Mouse (Mus musculus) Patski (cell line): ENCODE measurements at regions not wholly inside any gene's neighbourhood (a gene's known extent, or its start where the extent isn't known, plus 50 kb on each side); places are given as distances from the start of the nearest gene placed in this dataset.

ENCODE experiments used
- ATAC-seq: fragments of 100-300 bp; one replicate; pipeline ENCODE4 v1.8.0; 2021
- CTCF ChIA-PET: fragments of 350-600 bp; sonication (Branson Sonifier 250); formaldehyde crosslinking; loops from one replicate; lab custom pipeline; 2022; ENCODE audit warnings: inconsistent platforms; lab: Charles Lee
- POLR2A ChIA-PET: fragments of 350-600 bp; sonication (Branson Sonifier 250); formaldehyde crosslinking; loops from one replicate; lab custom pipeline; 2022; ENCODE audit warnings: antibody characterized with exemption, inconsistent platforms; lab: Charles Lee
- DNase-seq: peaks from one replicate; pipeline ENCODE4 v3.0.0-alpha.2; 2011; ENCODE audit warnings: low read depth, low spot score
- H3K27me3 ChIP-seq: fragments of 371-371 bp; one replicate; pipeline ENCODE4 v1.5.1; 2021
- CTCF ChIP-seq: fragments of 100-300 bp; IDR thresholded peaks from one replicate; pipeline ENCODE4 v1.5.1; 2021
- in situ Hi-C: fragments of 300-500 bp; cut with MboI; formaldehyde crosslinking; loops from 3 replicates; pipeline ENCODE4 v1.11.1; 2018; ENCODE audit warnings: low pct_unique_long_range_greater_than_20kb, mixed read lengths

DNA sequence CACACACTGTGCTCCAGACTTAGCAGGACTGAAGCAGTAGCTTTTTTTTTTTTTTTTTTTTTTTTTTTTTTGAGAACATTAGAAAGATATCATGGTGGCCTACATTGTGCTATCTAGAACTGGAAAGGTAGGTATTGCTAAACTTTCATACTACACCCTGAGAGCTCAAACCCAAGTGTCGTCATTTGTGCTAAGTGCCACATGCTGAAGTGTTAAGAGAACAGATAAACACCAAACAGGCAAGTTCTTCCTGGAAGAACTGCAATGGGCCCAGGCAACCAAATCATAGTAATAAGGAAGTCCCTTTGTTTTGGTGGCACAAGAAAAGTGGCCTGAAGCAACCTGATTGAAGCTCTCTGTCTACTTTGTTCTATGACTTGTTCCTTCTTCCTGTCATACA, 76.6 kb downstream of the Arrdc3 start:
- CTCF ChIA-PET: interaction anchor here (1.2 to 1.5 kb wide), 2 partner anchors 8 to 17 kb away, joined by 3 read pairs; no protein-coding TSS in a partner anchor
- in situ Hi-C loops: no loop called here
- H3K27me3 ChIP-seq: no peaks in the 10 kb centered on the region
- no peak for DNase-seq
- ATAC-seq: no peak
- TF ChIP-seq CTCF: no peak
- POLR2A ChIA-PET: no interaction called here

DNA sequence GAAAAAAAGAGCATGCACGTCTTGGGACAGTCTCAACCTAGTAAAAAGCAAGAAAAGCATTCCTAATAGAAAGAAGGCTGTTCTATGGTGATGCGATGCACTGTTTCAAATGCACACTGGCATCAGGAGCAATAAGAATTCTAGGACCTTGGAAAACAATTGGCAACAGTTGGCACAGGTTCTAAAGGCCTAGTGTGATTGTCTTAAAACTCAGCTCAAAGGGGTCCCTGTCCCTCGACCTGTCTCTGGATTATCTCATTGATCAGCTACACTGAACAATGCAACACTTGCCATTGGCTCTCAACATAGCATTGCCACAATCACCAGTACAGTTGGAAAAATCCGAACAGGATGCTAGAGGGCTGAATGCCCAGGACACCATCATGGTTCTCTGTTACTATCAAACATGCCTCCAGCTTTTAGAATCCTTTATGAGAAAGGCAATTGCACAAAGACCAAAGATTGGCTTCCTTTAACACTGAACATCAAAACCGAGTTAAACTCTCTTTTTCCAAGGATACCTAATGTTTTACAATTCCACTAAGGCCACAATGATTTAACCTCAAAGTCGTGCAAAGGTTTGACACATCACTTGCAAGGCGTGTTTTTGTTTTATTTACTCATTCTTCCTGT, 78.9 kb downstream of the Arrdc3 start:
- POLR2A ChIA-PET: interaction anchor here (0.7 kb wide), 1 partner anchor 10 kb away, joined by 4 read pairs; no protein-coding TSS in a partner anchor
- in situ Hi-C loops: no loop called here
- no peak for TF ChIP-seq CTCF
- no peaks in the 10 kb centered on the region for H3K27me3 ChIP-seq
- CTCF ChIA-PET: interaction anchor here (0.7 to 1.0 kb wide), 2 partner anchors 9 to 10 kb away, joined by 3 read pairs; no protein-coding TSS in a partner anchor
- ATAC-seq (no peak), DNase-seq (no peak)

DNA sequence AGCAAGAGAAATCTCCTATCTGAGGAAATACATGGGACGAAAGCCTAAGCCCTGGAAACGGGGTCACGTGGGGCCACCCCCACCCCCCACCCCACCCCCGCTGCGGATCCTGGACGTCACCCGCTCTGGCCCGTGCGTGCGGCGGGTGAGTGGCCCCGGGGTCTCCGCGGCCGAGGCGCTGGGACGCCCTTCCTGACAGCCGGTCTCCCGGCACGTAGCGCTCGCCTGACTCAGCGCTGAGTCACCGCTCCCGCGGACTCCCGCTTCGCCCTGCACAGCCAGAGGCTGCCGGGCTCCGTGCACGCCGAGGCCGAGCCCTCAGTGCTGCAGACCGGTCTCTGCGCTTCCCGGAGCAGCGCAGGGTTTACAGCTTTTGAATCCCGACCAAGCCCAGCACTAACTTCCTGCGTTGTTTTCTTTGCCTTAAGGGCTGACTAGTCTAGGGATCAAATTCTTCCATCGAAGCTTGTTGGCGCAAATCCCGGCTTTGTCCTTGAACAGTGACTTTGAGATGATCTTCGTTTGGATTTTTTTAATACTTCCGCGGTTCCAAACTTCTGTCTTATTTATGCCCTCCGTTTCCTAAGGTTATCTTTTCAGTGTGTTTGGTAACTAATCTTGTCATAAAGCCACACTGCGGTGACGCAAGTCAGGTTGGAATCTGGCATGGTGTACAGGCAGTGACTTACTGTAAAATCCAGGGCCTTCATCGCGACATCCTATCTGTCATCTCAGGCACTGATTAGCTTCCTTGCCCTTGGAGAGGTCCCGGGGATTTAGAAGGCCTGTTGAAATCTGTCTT, 79.8 kb downstream of the Arrdc3 start:
- CTCF ChIA-PET: interaction anchor here (1.1 to 1.6 kb wide), 2 partner anchors 10 to 76 kb away, joined by 3 read pairs; no protein-coding TSS in a partner anchor
- POLR2A ChIA-PET: interaction anchor here (1.1 to 1.4 kb wide), 2 partner anchors 25 to 77 kb away, joined by 3 to 4 read pairs; no protein-coding TSS in a partner anchor
- in situ Hi-C loops: no loop called here
- no peaks in the 10 kb centered on the region for H3K27me3 ChIP-seq
- DNase-seq: peak; percentile 53
- TF ChIP-seq CTCF: no peak
- peak; percentile 100 for ATAC-seq

- no peak for TF ChIP-seq CTCF
- ATAC-seq: no peak
- ChIA-PET CTCF (interaction anchor here (1.1 to 1.6 kb wide), 2 partner anchors 10 to 76 kb away, joined by 3 read pairs; no protein-coding TSS in a partner anchor), POLR2A (interaction anchor here (1.1 to 1.4 kb wide), 2 partner anchors 24 to 78 kb away, joined by 3 to 4 read pairs; no protein-coding TSS in a partner anchor)
- DNase-seq: no peak
- in situ Hi-C loops: no loop called here
- no peaks in the 10 kb centered on the region for H3K27me3 ChIP-seq
These were observed 80.4 kb downstream of the Arrdc3 start for GRCm38 (mm10) chr13:80963591-80963940.

GRCm38 (mm10) chr13:80971664-80972063, 88.5 kb downstream of the Arrdc3 start:
- peak; percentile 86 for ATAC-seq
- no peak for DNase-seq
- in situ Hi-C loops: no loop called here

DNA sequence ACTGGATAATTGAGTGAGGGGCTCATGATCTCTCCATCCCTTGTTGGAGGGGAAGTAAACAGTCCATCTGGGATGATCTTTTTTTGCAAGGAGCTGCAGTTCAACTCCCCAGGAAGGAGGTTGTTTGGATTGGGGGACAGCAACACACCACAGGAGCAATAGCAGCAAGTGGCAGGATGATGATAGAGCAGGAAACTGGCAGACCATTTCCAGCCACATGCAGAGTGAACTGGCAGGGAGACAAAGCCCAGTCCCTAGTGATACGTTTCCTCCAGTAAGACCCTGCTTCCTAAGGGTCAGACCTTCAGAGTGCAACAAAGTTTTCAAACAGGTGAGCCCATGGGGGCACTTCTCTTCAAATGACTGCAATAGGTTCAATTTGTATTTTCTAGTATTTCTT, 91.2 kb downstream of the Arrdc3 start:
- CTCF ChIA-PET: interaction anchor here (1.4 kb wide), 1 partner anchor 9 kb away, joined by 3 read pairs; no protein-coding TSS in a partner anchor
- DNase-seq (no peak), ATAC-seq (no peak)
- POLR2A ChIA-PET: interaction anchor here (0.6 kb wide), 1 partner anchor 9 kb away, joined by 3 read pairs; no protein-coding TSS in a partner anchor
- in situ Hi-C loops: no loop called here
- no peak for TF ChIP-seq CTCF
- no peaks in the 10 kb centered on the region for H3K27me3 ChIP-seq

More at GRCm38 (mm10) chr13:80971664-80972063, 88.5 kb downstream of the Arrdc3 start:
- CTCF ChIA-PET: interaction anchor here (1.0 kb wide), 1 partner anchor 31 kb away, joined by 5 read pairs; no protein-coding TSS in a partner anchor
- POLR2A ChIA-PET: interaction anchor here (0.8 kb wide), 1 partner anchor 85 kb away, joined by 3 read pairs; no protein-coding TSS in a partner anchor
- no peaks in the 10 kb centered on the region for H3K27me3 ChIP-seq
- no peak for TF ChIP-seq CTCF

DNA sequence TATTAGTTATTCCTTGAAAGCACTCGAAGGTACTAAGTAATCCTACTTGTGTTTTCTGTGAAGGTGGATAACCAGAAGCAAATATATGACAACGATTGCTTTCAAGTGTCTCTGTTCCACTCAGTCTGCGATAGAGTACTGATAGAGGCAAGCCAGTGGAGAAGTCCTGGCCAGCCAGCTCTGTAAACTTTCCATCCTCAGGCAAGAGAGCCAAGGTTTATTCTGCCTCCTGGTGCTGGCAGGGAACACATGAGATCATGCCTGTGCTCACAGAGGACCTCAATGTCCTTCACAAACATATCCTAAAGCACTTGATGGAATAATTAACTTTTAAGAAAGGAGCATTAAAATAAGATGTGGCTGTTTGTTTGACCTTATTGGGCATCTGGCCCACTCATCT, 94.1 kb downstream of the Arrdc3 start:
- DNase-seq (no peak), ATAC-seq (no peak)
- POLR2A ChIA-PET: no interaction called here
- TF ChIP-seq CTCF: no peak
- in situ Hi-C loops: no loop called here
- H3K27me3 ChIP-seq: no peaks in the 10 kb centered on the region
- CTCF ChIA-PET: no interaction called here

DNA sequence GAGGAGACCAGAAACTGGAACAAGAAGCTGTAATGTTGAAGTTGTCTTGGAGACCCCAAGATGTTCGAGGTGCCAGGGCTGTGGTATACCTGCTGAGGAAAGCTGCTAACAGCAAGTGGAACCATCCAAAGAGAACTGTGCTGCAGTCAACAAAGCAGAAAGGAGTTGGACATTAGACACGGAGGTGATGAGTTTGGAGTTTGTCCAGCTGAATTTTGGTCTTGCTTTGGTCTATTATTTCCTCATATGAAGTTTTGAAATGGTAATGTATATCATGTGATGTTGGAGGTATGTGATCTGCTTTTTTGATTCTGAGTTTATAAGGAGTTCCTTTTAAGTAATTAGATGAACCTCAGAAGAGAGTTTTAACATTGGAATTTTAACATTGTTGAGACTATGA, 98.0 kb downstream of the Arrdc3 start:
- TF ChIP-seq CTCF: no peak

GRCm38 (mm10) chr13:80986657-80987056, 103.5 kb downstream of the Arrdc3 start:
- H3K27me3 ChIP-seq: no peaks in the 10 kb centered on the region
- no peak for ATAC-seq
- in situ Hi-C loops: no loop called here
- POLR2A ChIA-PET: interaction anchor here (1.3 kb wide), 1 partner anchor 23 kb away, joined by 3 read pairs; no protein-coding TSS in a partner anchor
- no peak for TF ChIP-seq CTCF
- no peak for DNase-seq
- CTCF ChIA-PET: interaction anchor here (1.3 kb wide), 1 partner anchor 34 kb away, joined by 4 read pairs; no protein-coding TSS in a partner anchor

More for the DNA sequence above, 98.0 kb downstream of the Arrdc3 start:
- DNase-seq: no peak
- in situ Hi-C loops: no loop called here
- no peaks in the 10 kb centered on the region for H3K27me3 ChIP-seq
- ChIA-PET CTCF (interaction anchor here (0.5 to 1.4 kb wide), 2 partner anchors 10 to 12 kb away, joined by 3 to 4 read pairs; no protein-coding TSS in a partner anchor), POLR2A (no interaction called here)
- no peak for ATAC-seq

DNA sequence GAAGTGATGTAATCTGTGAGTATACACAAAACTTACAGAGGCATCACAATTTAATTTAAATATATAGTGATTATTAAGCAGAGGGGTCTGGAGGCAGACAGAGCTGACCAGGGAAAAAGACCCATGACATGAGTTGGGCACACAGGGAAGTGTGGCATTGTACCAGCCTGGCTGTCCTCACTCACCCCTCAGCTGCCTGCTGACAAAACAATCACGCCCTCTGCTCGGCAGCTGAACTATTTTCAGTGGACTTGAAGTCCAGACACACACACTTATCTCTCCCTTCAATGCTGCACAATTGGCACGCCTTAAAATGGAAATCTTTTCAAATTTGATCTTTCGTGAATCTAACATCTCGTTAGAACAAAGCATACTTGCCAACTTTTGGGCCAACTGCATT, 106.6 kb downstream of the Arrdc3 start:
- DNase-seq (no peak), ATAC-seq (no peak)
- ChIA-PET POLR2A (no interaction called here), CTCF (interaction anchor here (1.1 kb wide), 1 partner anchor 10 kb away, joined by 3 read pairs; no protein-coding TSS in a partner anchor)
- in situ Hi-C loops: no loop called here
- no peaks in the 10 kb centered on the region for H3K27me3 ChIP-seq
- TF ChIP-seq CTCF: no peak
